Mouse (Mus musculus) adrenal gland, adult 2 months (tissue): Measurements from ENCODE around the gene Mrps33. TPM values are rescaled to one million over a fixed set of nuclear protein-coding genes. Genes with fewer than 3 reads are reported as not detected.

ENCODE experiments used
- DNase-seq: peaks from one replicate; pipeline ENCODE4 v3.0.0; 2021
- long read RNA-seq: library from polyadenylated mRNA; stranded (forward); transcript quantifications from one replicate; pipeline ENCODE4 v2.0.0, GENCODE M21; 2021
- polyA plus RNA-seq: library from polyadenylated mRNA; depleted of rRNA; stranded (reverse); fragments of >200 nt; gene quantifications from 2 replicates; pipeline ENCODE4 v1.2.3, GENCODE M21; 2012; rRNA removed
- total RNA-seq, 2 experiments: library from RNA; stranded (reverse); gene quantifications; 2 replicates each; pipeline ENCODE4 v1.2.3; 2021

Mrps33 gene
- total RNA-seq (10 to 100 TPM; 71.3 to 82.0 TPM), polyA plus RNA-seq (9.3 and 11.2 TPM in 2 replicates)
- long read RNA-seq, transcript Mrps33-202 (3 exons, 500 nt) = minor isoform, 6 of 101 reads
- long read RNA-seq, transcript Mrps33-201 (3 exons, 1,107 nt) = major isoform, 90 of 101 reads
- long read RNA-seq, partial matches to known transcripts = 1 of 101 reads
- long read RNA-seq, other reads (novel, unspliced or antisense) = 4 of 101 reads

DNA sequence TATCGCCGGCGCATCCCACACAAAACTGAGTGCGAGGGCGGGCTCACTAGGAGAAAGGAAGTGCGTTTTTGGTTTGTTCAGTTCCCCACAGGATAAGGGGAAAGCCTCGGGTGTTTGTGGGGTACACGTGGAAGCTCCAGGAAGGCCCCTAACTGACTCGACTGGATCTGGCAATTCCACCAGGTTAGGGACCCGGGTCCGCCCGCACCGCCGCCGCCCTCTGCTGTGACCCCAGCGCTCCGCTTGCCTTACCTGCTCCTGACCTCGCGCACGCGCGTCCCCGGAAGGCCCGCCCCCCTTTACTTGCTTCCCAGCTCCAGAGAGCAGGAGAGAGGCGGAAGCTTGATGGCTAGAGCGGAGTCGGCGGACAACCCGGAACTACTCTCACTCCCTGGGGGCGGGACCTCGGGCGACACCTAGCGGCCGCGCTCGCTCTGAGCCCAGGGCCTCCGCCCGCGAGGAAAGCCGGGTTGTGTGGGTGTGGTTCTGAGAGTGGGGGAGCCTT, at the start of gene Mrps33:
TSS of gene Mrps33 (minus strand) at position 377 of the 505 bp plus-strand sequence.
- DNase-seq = peak; percentile 98

DNA sequence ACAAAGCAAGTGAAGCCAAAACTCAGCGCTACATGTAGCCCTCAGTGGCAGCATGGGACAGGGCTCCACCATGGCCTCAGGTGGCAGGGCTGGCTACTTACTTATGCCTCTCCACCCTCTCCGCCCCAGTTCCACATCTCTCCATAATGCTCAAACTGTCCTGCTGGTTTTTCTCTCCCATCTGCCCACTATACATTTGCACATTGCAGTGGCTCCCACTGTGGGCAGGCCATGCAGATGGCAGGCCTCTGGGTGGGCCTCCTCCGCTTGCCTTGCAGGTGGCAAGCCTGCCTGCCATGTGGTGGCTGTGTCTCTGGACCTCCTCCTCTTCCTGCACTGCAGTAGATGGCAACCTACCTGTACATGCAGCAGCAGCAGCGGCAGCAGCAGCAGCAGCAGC, 38.9 kb upstream of the Mrps33 start:
- no peak for DNase-seq

DNA sequence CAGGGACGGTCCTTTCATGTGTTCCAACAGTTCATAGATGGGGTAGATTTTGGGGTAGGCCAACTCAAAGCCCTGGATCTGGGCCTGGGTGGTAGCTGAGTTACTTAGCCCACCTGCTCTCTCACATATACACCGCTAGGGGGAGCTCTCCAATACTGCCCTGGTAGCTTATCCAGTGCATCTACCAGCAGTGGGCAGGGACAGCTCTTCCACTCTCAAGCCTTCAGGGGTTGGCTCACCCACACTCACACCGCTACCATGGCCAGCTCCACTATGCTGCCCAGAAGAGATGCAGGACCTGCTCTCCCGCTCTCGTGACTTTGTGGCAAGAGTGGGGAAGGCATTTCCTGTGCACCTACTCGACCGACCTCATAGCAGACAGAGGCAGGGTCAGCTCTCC, 38.0 kb upstream of the Mrps33 start:
- DNase-seq = peak; percentile 21

DNA sequence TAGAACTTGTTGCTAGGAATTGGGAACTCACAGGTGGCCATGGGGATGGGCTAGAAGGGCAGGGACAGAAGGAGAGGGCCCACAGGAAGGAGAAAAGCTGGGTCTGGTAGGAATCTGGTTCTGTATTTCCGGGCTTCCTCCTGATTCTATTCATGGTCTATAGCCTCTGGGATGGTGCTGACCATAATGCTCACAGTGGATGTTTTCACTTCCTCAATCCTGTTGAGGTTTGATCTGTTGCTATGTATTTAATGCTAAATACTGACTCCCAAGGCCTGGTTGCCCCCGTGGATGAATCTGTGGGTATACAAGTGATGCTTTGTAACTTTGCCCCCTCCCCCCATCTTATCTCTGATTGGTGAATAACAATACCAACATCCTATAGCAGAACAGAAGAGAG, 36.8 kb upstream of the Mrps33 start:
- DNase-seq = no peak

DNA sequence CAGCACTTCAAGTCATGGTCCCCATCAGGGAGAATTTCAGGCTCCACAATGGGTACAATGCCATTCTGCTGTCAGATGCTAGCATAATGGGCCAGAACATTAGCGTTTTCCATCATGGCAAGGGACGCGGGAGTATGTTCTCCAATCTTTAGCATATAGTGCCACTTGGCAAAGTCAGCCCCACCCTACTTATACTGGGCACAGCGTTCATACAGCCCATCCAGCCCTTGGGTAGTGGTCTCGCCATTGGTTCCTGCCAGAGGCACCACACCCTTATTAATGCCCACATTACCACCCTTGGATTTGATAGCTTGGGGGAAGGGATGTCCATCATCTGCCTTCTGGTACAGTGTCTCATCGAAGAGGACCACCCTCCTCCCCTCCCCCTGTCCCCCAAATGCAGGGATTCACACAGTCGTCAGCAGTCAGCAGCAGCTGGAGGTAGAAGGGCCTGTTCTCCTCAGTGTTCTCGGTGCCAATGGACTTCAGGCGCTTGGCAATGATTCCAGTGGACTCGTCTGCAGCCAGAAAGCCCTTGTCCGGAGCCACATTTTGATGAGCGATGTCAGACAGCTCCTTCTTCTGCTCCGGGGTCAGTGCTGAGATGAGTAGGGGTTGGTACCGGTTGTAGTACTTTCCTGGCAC, 33.0 kb upstream of the Mrps33 start:
- no peak for DNase-seq

DNA sequence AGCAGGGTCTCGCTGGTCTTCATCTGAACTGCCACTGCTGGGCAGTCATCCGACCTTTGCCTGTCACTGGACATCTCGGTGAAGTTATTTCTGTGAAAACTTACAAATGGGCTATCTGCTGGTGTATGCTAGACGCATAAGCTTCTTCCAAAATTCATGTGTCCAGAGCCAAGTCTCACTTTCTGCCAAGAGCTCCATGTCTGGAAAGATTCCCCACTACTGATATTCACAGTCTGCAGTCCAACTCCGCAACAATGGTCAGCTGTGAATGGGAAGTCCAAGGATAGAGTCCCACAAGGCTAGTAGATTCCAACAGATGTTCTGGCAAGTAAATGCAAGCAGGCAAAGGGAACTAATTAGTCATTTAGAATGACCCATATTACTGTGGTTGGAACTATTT, 17.9 kb upstream of the Mrps33 start:
- DNase-seq = no peak

DNA sequence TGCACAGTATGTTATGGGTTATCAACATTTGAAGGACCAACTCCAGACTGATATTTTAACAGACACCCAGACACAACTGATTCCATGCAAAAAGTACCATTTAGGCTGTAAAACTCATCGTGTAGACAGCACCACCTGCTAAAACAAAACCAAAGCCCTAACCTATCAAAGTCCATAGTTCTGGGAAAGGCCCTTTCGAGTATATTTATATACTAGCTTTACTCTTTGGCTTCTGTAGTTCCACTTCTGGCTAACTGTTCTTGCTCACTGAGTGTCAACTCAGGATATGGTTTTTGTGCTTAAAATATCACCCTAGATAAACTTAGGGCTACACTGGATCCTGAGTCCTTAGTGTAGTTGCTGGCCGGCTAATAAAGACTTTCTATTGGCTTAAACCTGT, 10.5 kb upstream of the Mrps33 start:
- DNase-seq = no peak

DNA sequence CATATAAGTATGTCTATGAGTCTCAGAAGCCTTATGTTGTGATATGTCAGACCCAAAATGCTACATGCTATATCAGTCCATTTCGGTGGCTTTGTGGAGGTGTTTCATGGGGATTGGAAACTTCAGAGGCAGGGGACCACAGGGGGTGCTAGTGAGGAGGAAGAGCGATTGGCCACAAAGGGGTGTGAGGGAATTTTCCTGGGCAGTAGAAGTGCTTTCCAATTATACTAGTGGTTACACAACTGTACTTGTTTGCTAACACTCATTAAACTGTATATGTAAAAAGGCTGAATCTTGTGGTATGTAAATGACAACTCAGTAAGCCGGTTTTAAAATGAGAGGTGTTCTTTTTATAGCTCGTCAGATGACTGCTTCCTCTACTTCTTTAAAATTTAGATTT, 8.1 kb upstream of the Mrps33 start:
- DNase-seq = no peak

DNA sequence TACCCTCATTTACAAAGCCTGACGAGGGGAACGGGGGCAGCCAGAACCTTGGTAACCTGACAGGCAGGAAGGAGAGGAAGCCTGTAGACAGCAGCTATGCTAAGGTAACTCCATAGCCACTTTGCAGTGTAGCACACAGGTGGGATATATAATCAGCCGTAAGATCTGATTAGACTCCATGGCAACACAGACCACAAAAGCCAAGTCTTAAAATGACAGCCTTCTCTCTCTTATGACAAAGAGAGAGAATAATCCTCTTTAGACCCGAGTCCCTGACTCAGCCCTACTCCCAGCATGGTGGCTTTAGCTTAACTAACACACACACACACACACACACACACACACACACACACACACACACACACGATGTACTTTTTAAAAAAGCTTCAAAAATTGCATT, 2.3 kb downstream of the Mrps33 start:
- no peak for DNase-seq

DNA sequence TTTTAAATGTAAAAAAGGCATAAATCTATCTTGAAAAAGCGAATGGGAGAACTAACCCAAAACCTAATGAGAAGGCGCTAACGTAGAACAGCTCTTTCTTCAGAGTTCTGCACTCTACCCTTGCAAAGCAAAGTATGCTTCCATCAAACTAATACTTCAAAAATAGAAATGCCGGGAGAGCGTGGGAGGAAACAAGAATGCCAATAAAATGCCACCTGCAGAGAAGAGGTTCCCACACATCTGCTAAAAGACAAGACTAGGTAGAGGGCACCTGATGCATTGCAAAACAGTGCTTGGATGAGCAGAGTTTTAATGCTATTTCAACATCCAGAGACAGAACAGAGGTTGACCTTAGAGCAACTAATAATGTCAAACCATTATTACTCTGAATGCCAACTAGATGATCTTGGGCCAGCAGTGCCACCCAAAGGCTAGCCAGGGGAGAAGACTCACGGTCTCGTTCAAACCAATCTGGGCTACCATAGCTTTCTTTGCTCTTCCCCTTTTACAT, 3.7 kb downstream of the Mrps33 start:
- peak; percentile 29 for DNase-seq

DNA sequence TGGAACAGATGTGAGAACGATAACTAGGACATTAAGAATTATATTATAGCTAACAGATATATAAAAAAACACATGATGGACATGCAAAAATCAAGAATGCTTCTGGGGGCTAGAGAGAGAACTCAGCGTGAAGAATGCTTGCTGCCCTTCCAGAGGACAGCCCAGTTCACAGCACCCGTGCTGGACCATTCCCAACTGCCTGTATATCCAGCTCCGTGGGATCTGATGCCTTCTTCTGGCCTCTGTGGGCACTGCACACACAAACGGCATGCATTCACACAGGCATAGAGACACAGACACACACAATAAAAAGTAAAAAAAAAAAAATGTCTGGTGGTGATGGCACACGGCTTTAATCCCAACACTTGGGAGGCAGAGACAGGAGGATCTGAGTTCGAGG, 4.5 kb downstream of the Mrps33 start:
- DNase-seq = no peak

DNA sequence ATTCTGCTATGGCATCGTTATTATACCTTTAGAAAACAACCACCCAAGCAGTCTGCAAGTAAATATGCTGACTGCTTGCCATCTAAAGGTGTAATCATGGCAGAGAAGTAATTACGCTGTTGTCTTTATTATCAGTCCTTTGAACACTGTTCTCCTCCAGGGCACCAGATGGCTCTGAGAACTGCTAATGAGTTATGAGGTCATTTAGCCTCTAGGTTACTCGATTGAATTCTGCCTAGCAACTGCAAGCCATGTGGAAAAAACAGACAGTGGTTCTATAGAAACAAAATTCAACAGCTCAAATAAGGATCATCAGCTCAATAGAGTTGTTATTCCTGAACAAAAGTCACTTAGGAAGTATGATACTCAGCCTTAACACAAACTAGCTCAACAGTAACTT, 4.9 kb downstream of the Mrps33 start:
- no peak for DNase-seq

DNA sequence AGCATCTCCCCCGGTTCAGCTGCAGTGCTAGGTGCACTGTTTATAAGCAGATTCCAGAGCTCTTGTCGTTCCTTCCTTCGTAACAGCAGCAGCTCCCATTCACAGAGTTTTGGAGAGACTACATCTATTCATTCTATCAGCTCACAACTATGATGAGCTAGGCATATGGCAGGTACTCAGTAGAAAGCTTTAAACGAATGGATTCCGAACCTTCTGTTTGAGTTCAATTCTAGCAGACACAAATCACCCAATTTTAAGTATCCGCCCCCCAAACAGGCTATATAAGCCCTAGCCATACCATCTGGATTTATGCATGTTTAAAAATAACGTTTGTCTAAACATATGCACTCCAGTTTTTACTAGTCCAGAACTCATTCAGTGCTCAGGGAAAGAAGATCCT, 9.8 kb downstream of the Mrps33 start:
- no peak for DNase-seq

DNA sequence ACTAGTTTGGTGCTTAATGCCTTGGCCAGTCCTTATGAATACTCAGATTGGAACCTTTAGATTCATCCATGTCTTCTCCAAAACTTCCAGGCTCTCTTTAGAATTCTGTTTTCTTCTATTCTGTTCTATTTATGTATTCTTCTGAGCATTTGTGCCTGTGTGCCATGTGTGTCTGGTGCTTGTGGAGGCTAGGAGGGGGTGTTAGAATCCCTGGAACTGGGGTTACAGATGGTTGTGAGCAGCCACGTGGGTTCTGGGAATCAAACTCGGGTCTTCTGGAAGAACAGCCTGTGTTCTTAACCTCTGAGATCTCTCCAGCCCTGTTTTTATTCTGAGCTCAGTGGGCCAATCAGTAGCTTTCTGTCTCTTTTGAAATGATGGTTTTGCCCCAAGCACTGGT, 13.7 kb downstream of the Mrps33 start:
- DNase-seq = no peak

DNA sequence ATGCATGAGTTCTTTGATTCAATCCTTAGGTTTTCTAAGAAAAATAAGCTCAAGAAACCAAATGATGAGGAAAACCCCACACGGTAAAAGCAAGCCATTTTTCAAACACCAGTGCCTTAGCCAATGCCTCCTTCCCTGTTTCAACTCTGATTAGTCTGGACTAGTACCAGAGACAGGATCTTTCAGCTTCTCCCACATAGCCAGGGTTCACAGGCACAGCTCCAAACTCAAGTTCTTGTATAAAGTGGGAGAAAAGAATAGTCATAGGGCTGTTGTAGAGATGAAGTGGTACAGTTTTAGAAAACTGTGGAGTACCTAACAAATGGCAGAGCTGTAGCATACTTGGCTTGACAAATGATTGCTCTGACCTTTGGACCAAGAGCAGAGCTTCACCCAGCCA, 14.6 kb downstream of the Mrps33 start:
- DNase-seq = no peak

DNA sequence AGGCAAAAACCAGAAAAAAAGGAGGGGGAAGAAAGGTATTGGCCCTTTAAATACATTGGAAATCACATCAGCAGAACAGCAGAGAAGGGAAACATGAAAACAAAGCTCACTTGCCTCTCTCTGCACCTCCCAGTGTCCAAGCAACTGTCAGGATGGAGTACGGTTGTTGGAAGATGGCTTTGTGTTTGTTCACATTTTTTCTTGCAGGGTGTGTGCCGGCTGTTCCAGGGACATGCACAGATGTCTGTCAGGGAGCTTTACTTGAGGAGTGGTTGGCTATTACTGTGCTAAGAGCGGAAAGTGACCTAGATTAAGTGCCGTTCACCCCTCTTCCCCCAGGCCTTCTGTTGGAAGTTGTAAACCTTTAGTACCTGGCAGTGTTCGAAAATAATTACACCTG, 19.0 kb downstream of the Mrps33 start:
- no peak for DNase-seq

DNA sequence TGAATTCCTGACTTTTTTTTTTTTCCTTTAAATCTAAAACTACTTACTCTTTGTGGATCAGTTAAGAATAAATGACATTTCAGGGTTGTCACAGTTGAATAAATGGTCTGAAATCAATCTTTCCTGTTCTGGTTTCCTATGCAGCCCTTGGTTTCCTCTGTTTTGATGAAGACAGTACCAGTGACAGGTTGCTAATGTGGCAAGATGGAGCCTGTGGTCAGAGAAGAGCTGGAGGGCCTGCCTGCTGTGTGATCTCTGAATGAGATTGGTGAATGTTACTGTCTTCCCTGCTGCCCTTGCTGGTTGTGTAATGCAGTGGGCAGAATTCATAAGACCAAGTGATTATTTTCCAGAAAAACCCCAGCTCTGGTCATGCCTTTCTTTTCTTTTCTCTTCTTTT, 22.4 kb downstream of the Mrps33 start:
- no peak for DNase-seq

DNA sequence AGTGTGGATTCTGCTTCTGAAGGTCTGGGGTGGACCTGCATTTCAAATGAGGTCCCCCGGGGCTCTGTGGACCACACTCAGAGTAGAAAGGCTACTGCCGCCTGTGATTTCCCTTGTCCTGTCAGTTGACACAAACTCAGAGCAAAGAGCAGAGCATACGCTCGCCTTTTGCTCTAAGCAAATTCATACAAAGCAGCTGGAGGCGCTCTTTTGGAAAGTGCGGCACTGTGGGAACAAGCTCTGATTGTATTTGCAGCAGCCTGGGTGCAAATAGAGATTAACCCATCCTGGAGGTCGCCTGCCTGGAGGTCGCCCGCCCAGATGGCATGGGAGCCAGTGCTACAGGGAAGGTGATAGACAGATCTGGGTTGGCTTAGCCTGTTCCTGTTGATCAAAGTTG, 23.0 kb downstream of the Mrps33 start:
- no peak for DNase-seq

DNA sequence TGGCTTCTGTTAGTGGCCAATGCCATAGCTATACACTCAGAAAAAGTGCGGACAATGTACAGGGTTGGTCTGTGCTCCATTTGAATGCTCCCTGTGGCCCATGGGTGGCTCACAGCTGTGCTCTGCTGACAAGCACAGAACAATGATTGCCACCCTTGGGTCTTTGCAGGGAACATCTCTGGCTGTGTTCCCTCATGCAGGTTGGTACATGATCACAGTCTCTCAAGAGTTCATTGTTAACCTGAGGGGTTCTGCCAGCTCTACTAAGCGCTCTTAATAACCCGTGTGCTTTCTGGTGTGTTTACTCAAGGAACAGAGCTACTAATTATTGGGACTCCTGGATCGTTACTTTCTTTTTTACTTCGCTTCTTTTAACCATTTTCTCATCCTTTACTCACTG, 24.8 kb downstream of the Mrps33 start:
- DNase-seq = no peak

DNA sequence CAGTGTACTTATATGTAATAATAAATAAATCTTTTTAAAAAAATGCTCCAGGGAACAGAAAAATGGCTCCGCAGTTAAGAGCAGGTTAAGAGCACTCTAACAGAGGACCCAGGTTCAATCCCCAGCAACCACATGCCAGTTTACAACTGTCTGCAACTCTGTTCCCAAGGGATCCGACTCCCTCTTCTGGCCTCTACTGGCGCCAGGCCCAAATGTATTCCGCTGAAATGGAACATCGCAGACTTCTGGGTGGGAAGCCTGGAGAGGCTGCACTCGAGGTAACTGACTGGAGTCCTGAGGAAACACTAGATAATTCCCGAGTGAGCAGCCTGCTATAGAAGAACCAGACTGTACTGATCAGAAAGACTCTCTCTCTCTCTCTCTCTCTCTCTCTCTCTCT, 27.3 kb downstream of the Mrps33 start:
- DNase-seq = no peak

DNA sequence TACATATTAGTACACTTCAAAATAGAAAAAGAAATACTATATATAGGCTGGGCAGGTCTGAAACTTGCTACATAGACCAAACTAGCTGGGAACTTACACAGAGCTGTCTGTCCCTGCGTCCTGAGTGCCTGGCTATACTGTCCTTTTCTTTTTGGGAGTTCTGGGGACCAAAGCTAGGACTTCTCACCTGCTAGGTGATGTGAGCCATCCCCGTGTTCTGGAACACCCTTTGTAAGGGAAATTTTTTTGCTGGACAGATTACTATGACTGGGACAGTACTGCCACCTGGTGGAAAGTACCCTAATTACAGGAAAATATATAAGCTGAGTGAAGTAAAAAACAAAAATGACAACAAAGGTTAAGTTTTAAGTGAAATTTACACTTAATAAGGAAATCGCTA, 28.2 kb downstream of the Mrps33 start:
- no peak for DNase-seq

DNA sequence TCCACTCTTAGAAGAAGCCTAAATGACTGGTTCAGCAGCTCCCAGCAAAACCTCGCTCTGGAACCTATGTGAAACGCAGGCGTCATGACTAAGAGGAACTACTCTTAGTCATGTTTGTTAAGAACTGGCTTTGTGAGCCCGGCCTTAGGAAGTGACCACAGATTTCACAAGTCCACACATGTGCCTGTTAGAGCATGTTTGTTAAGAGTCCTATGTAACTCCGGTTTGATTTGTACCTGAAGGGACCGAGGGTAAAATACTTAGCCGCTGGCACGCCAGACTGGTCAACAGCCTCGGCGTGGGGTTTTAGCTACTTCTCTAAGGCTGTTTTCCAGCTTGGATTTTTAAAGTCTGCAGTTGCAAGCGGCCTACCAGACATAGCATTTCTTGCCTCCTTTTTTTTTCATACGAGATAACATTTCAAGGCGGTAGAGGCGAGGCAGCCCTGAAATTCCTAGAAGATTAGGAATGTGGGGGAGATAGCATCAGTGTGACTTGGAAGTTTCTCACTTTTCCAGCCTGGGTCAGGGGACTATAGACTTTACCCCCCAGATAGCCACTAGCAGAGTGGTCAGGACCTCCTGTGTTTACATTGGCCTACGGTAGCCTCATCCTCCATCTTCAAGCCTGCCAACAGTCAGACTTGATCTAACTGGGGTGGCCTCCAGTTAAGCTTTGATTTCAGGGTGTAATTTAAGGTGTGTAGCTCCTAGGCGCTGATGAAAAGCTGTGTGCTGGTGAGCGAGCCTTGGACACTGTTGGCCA, 28.8 kb downstream of the Mrps33 start:
- peak; percentile 21 for DNase-seq
